Mouse (Mus musculus) embryonic facial prominence, embryonic 12.5 days (tissue): ENCODE results near the gene Il12rb1. TPM values are rescaled to one million over a fixed set of nuclear protein-coding genes. Genes with fewer than 3 reads are reported as not detected.

ENCODE experiments used
- ATAC-seq: fragments of 200-750 bp; cut with Nextera tagmentation; 2 replicates; pipeline ENCODE4 v1.8.0; 2017; ENCODE audit not compliant: insufficient number of reproducible peaks, insufficient read depth, low FRiP score, low TSS enrichment
- H3K27ac ChIP-seq: fragments of 300-500 bp; sonication (generic); 2 replicates; pipeline ENCODE4 v1.5.1; 2016; ENCODE audit warnings: mild to moderate bottlenecking
- H3K27me3 ChIP-seq: fragments of 300-500 bp; sonication (generic); 2 replicates; pipeline ENCODE4 v1.6.1; 2016; ENCODE audit warnings: mild to moderate bottlenecking, moderate library complexity
- H3K36me3 ChIP-seq: fragments of 300-500 bp; sonication (generic); 2 replicates; pipeline ENCODE4 v1.6.1; 2016; ENCODE audit warnings: mild to moderate bottlenecking
- H3K4me1 ChIP-seq: fragments of 300-500 bp; sonication (generic); 2 replicates; pipeline ENCODE4 v1.6.1; 2016
- H3K4me2 ChIP-seq: fragments of 300-500 bp; sonication (generic); replicated peaks from 2 replicates; pipeline ENCODE4 v1.6.1; 2016; ENCODE audit warnings: mild to moderate bottlenecking, moderate library complexity
- H3K4me3 ChIP-seq: fragments of 300-500 bp; sonication (generic); 2 replicates; pipeline ENCODE4 v1.5.1; 2016; ENCODE audit warnings: mild to moderate bottlenecking
- H3K9ac ChIP-seq: fragments of 300-500 bp; sonication (generic); 2 replicates; pipeline ENCODE4 v1.6.1; 2016; ENCODE audit warnings: mild to moderate bottlenecking, moderate library complexity
- H3K9me3 ChIP-seq: fragments of 300-500 bp; sonication (generic); 2 replicates; pipeline ENCODE4 v1.6.1; 2016; ENCODE audit warnings: mild to moderate bottlenecking, moderate library complexity
- WGBS: fragments of 180-500 bp; shearing (Covaris S2); methylation state at CpG from one replicate; pipeline ENCODE4 v1.1.7; 2016; 5-methylcytosine and 5-hydroxymethylcytosine counted together
- microRNA-seq: library from miRNA; unstranded; fragments of <30 nt; microRNA quantifications from one replicate; pipeline ENCODE4, GENCODE M21; 2017
- polyA plus RNA-seq: library from polyadenylated mRNA; unstranded; fragments of >200 nt; fragmentation: Nextera tagmentation; extraction: Ambion mirVana; gene quantifications from 2 replicates; pipeline ENCODE4 v1.2.1, GENCODE M21; 2016

Gene Il12rb1
- polyA plus RNA-seq, 1 experiment from 2014 or later, result not detected

DNA sequence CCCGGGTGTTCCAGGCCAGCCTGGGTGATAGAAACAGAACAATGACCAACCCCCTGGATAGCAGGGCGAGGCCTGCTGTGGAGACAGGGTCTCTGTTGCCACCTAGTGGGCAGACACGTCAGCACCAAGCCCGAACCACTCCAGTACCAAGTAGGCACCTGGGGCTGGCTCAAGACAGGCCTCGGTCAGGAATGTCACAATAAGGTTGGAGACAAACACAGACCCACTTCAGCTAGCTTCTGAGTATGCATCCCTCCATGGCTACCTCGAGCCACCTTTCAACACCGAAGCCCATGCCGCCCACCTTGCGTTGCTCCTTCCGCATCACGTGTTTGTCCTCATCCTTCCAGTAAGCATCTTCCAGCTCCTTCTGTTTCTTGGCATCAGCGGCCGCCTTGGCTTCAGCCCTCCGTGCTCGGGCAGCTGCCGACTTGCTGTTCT, 61.4 kb downstream of the Il12rb1 start:
- H3K4me3 ChIP-seq, result no peak overlapping the region
- no peak overlapping the region; the same call in 1 of the 2 replicates for H3K9ac ChIP-seq
- peaks cover 32% of the 10 kb centered on the region for H3K4me1 ChIP-seq
- H3K4me2 ChIP-seq, result no peak overlapping the region; the same call in 1 of the 2 replicates
- WGBS, result 49% methylated on average over 16 of the region's 16 CpGs
- no peaks in the 10 kb centered on the region for H3K27me3 ChIP-seq
- H3K36me3 ChIP-seq, result 0 out of 2 replicates have a peak, but pooled peaks cover 6% of the 10 kb centered on the region
- H3K27ac ChIP-seq, result 0 out of 2 replicates have a peak overlapping the region, but pooled peaks have one; percentile 12
- H3K9me3 ChIP-seq, result no peaks in the 10 kb centered on the region
- ATAC-seq, result no peak

Small RNA genes lying within 50 kb of the gene (microRNA-seq; reads per million reads assigned to microRNA genes)
- not detected for gene Mir7240

Other genes starting within 250 kb of the Il12rb1 start
- 185 and 195 TPM in 2 replicates for gene Isyna1, start 214.1 kb upstream of the Il12rb1 start, polyA plus RNA-seq
- 134 and 142 TPM in 2 replicates for gene Ssbp4, start 199.6 kb upstream of the Il12rb1 start, polyA plus RNA-seq
- gene Lrrc25, start 192.3 kb upstream of the Il12rb1 start, polyA plus RNA-seq, result 1.1 and 1.2 TPM in 2 replicates
- not detected in 2 replicates for gene Gdf15, start 176.0 kb upstream of the Il12rb1 start, polyA plus RNA-seq
- 59.5 and 70.4 TPM in 2 replicates for gene Pgpep1, start 148.1 kb upstream of the Il12rb1 start, polyA plus RNA-seq
- gene Lsm4, start 135.2 kb upstream of the Il12rb1 start, polyA plus RNA-seq, result 303 and 326 TPM in 2 replicates
- 142 and 150 TPM in 2 replicates for gene Jund, start 109.5 kb upstream of the Il12rb1 start, polyA plus RNA-seq
- not detected in 2 replicates for gene Iqcn, start 105.0 kb upstream of the Il12rb1 start, polyA plus RNA-seq
- not detected in 2 replicates for gene Gm3336, start 89.9 kb upstream of the Il12rb1 start, polyA plus RNA-seq
- 0.17 and 0.29 TPM in 2 replicates for gene Pde4c, start 84.7 kb upstream of the Il12rb1 start, polyA plus RNA-seq
- 27.0 and 27.6 TPM in 2 replicates for gene Rab3a, start 53.8 kb upstream of the Il12rb1 start, polyA plus RNA-seq
- 32.7 and 35.7 TPM in 2 replicates for gene Mpv17l2, start 47.5 kb upstream of the Il12rb1 start, polyA plus RNA-seq
- gene Pik3r2, start 31.7 kb upstream of the Il12rb1 start, polyA plus RNA-seq, result 76.8 and 78.0 TPM in 2 replicates
- gene Mast3, start 3.4 kb upstream of the Il12rb1 start, polyA plus RNA-seq, result 13.7 and 13.9 TPM in 2 replicates
- gene Arrdc2, start 31.3 kb downstream of the Il12rb1 start, polyA plus RNA-seq, result 6.9 and 7.5 TPM in 2 replicates
- gene Kcnn1, start 54.8 kb downstream of the Il12rb1 start, polyA plus RNA-seq, result 6.7 and 7.0 TPM in 2 replicates
- 123 and 126 TPM in 2 replicates for gene Ccdc124, start 65.5 kb downstream of the Il12rb1 start, polyA plus RNA-seq
- gene Slc5a5, start 84.3 kb downstream of the Il12rb1 start, polyA plus RNA-seq, result 0.19 and 0.20 TPM in 2 replicates
- 3,568 and 3,610 TPM in 2 replicates for gene Rpl18a, start 89.0 kb downstream of the Il12rb1 start, polyA plus RNA-seq
- gene Map1s, start 97.5 kb downstream of the Il12rb1 start, polyA plus RNA-seq, result 63.1 and 64.6 TPM in 2 replicates